Mouse (Mus musculus) thymus, postnatal 36 days (tissue): ENCODE data around the gene Ttll4.
A peak's percentile ranks its signal among the peaks of the same experiment; 100 is the strongest.

Experiments used
- DNase-seq, 2 experiments: peaks; one replicate each; pipeline ENCODE4 v3.0.0; 2022; ENCODE audit warnings: mixed read lengths in 2 of 2

Gene Ttll4

GRCm38 (mm10) chr1:74661448-74662195, at the start of gene Ttll4:
Gene Ttll4, plus strand, starts transcription at chr1:74661745.
- DNase-seq, result peak; percentile 93 to 95

- no peak for DNase-seq
These were observed 37.4 kb upstream of the Ttll4 start for GRCm38 (mm10) chr1:74624183-74624582.

GRCm38 (mm10) chr1:74626076-74626475, 35.5 kb upstream of the Ttll4 start:
- DNase-seq, result no peak

DNA sequence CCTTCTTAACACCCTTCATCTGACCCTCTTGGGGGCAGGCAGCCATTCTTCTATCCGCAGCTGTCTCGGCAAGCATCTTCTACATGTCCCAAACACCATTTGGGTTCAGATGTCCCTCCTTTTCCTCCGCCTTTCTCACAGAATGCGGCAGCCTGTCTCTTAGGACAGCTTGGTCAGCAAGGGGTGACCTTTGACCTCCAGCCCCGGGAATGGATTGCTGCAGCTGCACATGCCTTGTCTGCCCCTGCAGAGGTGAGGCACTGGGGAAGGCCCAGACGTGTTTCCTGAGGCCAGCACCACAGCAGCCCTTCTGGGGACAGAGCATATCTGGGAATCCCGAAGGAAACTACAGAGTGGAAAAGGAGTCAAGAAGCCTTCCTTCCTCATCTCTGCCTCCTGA, 33.5 kb upstream of the Ttll4 start:
- no peak for DNase-seq

DNA sequence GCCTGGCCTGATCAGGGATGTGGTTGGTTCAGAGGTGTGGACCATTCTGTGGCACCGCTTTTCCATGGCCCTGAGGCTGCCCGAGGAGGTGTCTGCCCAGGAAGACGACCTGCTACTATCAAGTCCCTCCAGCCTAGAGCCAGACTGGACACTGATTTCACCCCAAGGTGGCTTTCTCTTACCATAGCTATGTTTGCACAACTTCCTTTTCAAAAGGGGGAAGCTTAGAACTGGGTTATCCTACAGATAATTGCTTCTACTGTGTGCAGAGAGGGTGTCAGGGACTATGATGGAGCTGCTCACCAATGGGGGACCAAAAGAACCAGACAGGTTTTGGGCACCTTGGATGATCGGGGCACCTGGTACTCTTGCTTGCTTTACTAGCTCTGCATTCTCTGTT, 28.8 kb upstream of the Ttll4 start:
- DNase-seq, result no peak

DNA sequence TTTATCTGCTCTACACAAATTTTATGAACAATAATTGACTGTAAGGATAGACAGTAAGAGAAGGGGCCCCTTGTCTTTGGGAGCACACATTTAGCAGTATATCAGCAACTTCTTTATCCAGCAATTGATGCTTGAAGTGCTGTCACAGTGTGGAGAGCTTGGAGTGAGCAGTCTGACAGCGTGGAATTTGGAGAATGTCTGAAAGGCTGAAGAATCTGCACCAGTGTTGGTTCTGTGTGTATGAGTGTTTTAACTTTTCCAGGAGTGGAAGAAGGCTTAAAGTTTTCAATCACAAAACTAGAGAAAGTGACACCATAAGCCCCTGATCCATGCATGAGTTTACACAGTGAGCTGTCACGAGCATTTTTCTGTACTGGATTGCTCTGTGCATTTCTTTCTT, 18.0 kb upstream of the Ttll4 start:
- no peak for DNase-seq

- no peak for DNase-seq
These were observed 17.6 kb upstream of the Ttll4 start for GRCm38 (mm10) chr1:74643926-74644325.

DNA sequence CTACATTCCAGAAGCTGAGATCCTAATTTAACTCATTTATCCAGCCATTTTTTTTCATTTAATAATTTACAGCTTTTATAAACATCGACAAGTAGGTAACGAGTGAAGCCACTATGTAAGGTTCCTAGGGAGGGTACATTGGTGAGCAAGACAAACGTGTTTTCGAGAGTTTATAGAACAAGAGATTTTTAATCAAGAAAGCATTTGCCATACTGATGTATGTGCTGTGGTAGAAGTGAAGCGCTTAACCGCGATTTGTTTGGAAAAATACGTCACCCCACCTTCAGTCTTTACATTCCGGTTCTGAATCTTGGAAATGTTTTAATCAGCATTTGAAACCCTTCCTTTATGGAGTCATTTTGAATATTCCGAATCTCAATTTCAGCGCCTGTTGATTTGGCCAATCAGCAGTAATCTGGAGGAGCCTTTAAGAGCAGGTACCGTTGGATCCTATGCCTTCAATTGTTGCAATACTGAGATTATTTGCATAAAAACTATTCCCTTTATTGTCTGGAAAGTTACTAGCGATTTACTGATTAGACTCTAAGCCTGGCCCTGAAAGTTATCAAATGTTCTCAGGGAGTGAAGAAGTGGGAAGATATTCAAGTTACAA, 814 bp downstream of the Ttll4 start:
- DNase-seq, result no peak

- DNase-seq, result no peak
These were observed 3.6 kb downstream of the Ttll4 start for GRCm38 (mm10) chr1:74665153-74665552.

DNA sequence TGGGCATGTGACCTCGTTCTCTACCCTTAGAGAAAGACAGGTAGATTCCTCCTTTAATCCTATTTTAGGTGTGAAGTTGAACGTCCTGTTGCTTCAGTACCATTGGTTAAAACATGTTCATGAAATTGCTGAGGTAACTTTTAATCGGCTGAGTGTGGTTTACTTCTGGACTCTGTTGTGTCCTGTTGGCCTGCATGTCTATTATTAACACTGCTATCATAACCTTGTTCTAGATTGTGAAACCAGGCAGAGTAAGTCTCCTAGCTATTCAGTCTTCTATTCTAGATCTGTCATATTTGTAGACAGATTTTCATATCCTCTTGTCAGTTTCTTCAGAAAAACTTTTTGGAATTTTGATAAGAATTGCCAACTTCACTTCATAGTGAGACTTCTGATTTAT, 6.8 kb downstream of the Ttll4 start:
- no peak for DNase-seq

- no peak for DNase-seq
These were observed 11.2 kb downstream of the Ttll4 start for GRCm38 (mm10) chr1:74672731-74673130.

DNA sequence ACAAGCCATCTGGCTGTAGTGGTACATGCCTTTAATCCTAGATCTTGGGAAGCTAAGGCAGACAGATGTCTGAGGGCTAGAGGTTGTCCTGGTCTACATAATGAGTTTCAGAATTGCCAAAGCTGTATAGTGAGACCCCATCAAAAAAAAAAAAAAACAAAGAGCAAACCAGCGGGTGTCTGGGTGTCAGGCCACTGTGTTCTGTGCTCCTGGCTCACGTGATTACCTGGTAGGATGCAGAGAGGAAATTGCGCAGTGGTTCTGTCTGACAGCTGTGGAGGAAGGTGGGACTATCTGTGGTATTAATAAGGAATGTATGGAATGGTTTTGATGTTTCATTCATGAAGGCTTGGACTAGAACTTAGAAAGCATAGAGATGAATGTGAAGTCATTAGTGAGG, 15.3 kb downstream of the Ttll4 start:
- DNase-seq, result no peak

DNA sequence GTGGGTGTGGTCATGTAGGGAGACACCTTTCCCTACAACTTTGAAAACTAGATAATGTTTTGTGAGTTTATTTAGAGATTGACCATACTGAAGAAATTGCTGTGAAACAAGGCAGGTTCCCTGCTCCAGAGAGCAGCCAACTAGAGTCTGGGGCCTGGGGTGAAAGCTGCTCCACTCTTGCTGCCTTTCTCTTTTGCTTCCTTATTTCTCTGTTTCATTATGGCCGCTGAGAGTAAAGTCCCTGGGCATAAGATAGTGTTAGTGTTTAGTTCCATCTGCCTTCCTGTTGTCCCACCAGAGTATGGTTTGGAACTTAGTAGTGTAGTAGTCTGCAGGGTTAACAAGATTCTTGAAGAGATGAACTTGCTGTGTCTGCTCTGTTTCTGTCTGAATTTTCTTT, 16.3 kb downstream of the Ttll4 start:
- no peak for DNase-seq

- no peak for DNase-seq
These were observed 25.6 kb downstream of the Ttll4 start for GRCm38 (mm10) chr1:74687131-74687530.

DNA sequence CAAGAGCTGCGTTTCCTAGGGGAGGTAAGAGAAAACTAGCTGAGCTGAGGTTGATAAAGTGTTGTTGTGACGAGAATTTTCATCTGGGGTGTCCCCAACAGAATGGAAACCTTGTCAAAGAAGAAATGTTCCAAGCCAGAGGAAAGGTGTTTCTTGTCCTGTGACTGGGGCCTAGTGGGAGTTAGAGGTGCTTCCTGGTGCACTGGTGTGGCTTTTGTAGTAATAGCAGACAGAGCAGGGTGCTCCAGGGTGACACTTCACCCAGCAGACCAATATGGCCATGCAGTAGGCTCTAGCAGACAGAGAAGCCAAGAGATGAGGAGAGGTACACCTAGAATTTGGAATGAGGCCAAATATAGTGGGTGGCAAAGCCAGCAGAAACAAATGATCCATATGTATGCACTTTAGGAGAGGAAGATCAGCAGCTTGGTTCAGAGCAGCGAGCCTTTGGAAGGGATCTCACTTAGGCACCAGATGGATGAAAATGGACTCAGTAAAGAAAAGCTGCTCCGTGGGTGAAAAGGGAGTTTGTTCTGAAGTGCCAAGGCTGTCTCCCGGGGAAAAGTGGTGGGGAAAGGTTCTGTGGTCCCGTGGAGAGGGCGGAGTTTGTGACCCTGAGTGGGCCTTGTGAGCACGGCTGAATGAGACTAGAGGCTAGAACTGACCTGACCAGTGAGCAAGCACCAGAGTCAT, 32.5 kb downstream of the Ttll4 start:
- DNase-seq, result no peak

DNA sequence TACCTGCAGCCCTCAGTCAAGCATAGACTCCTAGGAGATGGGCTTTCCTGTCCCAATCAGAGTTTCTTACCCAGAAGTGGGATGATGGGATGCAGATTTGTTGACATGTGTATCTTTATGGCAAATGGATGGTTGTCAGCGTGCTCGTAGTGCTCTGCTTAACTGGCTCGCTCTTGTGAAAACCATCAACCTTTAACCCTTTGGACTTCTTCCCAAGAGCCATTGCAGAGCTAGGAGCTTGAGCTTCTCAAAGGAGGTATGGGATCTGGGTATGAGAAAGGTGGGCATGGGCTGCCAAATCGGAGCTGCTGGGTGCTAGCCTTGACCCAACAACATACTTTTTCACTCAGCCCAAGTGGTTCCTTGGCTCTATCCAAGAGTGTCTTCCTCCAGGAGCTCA, 34.3 kb downstream of the Ttll4 start:
- no peak for DNase-seq

GRCm38 (mm10) chr1:74697416-74697815, 35.9 kb downstream of the Ttll4 start:
- no peak for DNase-seq

GRCm38 (mm10) chr1:74698353-74698752, 36.8 kb downstream of the Ttll4 start:
- no peak for DNase-seq

DNA sequence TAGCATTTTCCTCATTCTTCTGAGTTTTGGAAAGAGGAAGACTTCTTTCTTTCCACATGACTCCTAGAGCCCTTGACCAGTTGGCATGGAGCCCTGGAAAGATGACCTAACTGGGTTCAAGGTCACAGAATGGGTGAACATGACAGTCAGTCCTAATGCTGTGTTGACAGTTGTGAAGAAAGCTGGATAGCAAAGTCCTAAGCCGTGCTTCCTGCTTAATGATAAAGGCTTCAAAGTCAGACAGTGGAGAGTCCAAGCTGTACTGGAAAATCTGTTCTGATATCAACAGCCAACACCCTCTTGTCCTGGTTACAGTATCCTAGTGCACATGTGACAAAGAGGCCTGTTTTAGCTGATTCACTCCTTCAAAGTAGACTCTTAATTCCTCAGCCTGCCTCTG, 37.2 kb downstream of the Ttll4 start:
- no peak for DNase-seq

DNA sequence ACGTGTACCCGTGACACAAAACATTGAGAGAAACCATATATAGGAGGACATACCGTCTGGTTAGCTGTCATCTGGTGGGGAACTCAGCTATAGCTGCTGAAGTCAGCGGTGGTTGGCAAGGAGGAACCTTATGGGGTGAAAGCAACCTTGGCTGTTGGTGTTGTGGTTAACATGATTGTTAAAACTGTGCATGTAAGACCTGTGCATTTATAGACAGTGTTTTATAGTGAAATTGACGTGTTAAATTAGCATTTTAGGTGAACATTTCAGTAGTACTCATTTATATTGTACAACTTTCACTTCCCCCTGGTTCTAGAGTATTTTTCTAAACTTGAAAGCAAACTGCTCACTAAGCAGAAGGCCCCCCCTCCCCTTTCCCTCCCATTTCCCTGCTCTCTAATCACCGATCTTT, 40.6 kb downstream of the Ttll4 start:
- DNase-seq, result no peak

- no peak for DNase-seq
These were observed 42.6 kb downstream of the Ttll4 start for GRCm38 (mm10) chr1:74704156-74704555.

- no peak for DNase-seq
These were observed 43.5 kb downstream of the Ttll4 start for GRCm38 (mm10) chr1:74705016-74705415.

DNA sequence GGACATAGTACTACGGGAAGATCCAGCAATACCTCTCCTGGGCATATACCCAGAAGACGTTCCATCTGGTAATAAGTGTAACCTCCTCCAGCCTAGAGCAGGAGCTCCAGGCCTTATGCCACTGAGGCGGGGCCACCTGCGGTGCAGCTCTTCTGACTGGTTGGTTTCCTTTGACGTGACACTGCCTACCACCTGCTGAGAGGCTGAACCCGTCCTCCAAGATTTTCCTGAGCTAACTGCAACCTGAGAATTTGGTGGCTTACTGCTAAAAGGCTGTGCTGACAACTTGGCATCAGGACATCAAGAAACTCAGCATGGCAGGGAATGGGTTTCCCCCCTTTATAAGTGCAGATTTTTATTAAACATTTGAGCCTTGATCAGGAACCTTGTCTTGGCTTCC, 48.0 kb downstream of the Ttll4 start:
- DNase-seq, result no peak

DNA sequence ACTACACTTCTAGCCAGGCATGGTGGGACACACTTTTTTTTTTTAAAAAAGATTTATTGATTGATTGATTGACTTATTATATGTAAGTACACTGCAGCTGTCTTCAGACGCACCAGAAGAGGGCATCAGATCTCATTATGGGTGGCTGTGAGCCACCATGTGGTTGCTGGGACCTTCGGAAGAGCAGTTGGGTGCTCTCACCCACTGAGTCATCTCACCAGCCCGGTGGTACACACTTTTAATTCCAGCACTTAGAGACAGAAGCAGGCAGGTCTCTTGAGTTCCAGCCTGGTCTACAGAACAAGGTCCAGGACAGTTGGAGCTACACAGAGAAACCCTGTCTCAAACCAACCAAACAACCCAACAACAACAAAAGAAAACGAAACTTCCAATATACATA, 50.5 kb downstream of the Ttll4 start:
- no peak for DNase-seq
